Mouse (Mus musculus): ENCODE results near the gene Pou5f2. TPM values are rescaled to one million over a fixed set of nuclear protein-coding genes. Genes with fewer than 3 reads are reported as not detected.

Pou5f2 gene
- polyA plus RNA-seq (2015; fragmentation: Nextera tagmentation; extraction: Ambion mirVana), result 1.5 and 1.7 TPM in 2 replicates

- WGBS, result 61% methylated on average over 15 of the region's 15 CpGs
- H3K9me3 ChIP-seq, result no peaks in the 10 kb centered on the region
- no peak for ATAC-seq (replicated peaks)
Observed at GRCm38 (mm10) chr13:78024683-78025294, at the start of gene Pou5f2. Gene Pou5f2 (plus strand): TSS chr13:78024902.

GRCm38 (mm10) chr13:77976248-77976647 lies 48.5 kb upstream of the Pou5f2 start:
- H3K27me3 ChIP-seq, result no peaks in the 10 kb centered on the region
- H3K9ac ChIP-seq (replicated peaks), result no peak overlapping the region
- WGBS, result 82% methylated on average over 3 of the region's 3 CpGs
- no peak overlapping the region for H3K4me3 ChIP-seq
- H3K4me1 ChIP-seq, result no peaks in the 10 kb centered on the region
- H3K9me3 ChIP-seq, result no peaks in the 10 kb centered on the region
- ATAC-seq (replicated peaks), result no peak
- no peak overlapping the region for H3K27ac ChIP-seq (replicated peaks)
- H3K36me3 ChIP-seq, result no peaks in the 10 kb centered on the region
- H3K4me2 ChIP-seq (replicated peaks), result no peak overlapping the region

More at GRCm38 (mm10) chr13:78024683-78025294, at the start of gene Pou5f2:
- Histone ChIP-seq H3K27ac (replicated peaks) (no peak within 1 kb of the TSS), H3K9ac (replicated peaks) (no peak within 1 kb of the TSS), H3K27me3 (no peaks in the 10 kb centered on the region), H3K4me3 (no peak within 1 kb of the TSS), H3K4me2 (replicated peaks) (no peak within 1 kb of the TSS), H3K4me1 (no peaks in the 10 kb centered on the region), H3K36me3 (no peaks in the 10 kb centered on the region)

GRCm38 (mm10) chr13:77977121-77977520 lies 47.6 kb upstream of the Pou5f2 start:
- no peaks in the 10 kb centered on the region for H3K9me3 ChIP-seq
- H3K36me3 ChIP-seq, result no peaks in the 10 kb centered on the region
- ATAC-seq (replicated peaks), result no peak
- H3K27me3 ChIP-seq, result no peaks in the 10 kb centered on the region
- no peaks in the 10 kb centered on the region for H3K4me1 ChIP-seq
- H3K27ac ChIP-seq (replicated peaks), result no peak overlapping the region
- WGBS, result 70% methylated on average over 1 of the region's 1 CpGs
- H3K4me2 ChIP-seq (replicated peaks), result no peak overlapping the region
- no peak overlapping the region for H3K9ac ChIP-seq (replicated peaks)
- no peak overlapping the region for H3K4me3 ChIP-seq

- H3K9me3 ChIP-seq, result no peaks in the 10 kb centered on the region
- no peaks in the 10 kb centered on the region for H3K27me3 ChIP-seq
- no peak overlapping the region for H3K4me3 ChIP-seq
- peak overlapping the region; percentile 62 for H3K27ac ChIP-seq (replicated peaks)
- no peaks in the 10 kb centered on the region for H3K36me3 ChIP-seq
- H3K9ac ChIP-seq (replicated peaks), result no peak overlapping the region
- 16% methylated on average over 5 of the region's 5 CpGs for WGBS
- no peak overlapping the region for H3K4me2 ChIP-seq (replicated peaks)
- peak; percentile 82 for ATAC-seq (replicated peaks)
- H3K4me1 ChIP-seq, result peaks cover 5% of the 10 kb centered on the region
Observed at GRCm38 (mm10) chr13:77982105-77982851, 42.4 kb upstream of the Pou5f2 start.

- Histone ChIP-seq H3K27me3 (no peaks in the 10 kb centered on the region), H3K9ac (replicated peaks) (no peak overlapping the region), H3K9me3 (no peaks in the 10 kb centered on the region), H3K4me1 (peaks cover 5% of the 10 kb centered on the region), H3K4me2 (replicated peaks) (no peak overlapping the region), H3K27ac (replicated peaks) (peak overlapping the region; percentile 62; the same call in 1 of the 2 replicates), H3K4me3 (no peak overlapping the region), H3K36me3 (no peaks in the 10 kb centered on the region)
- WGBS, result 33% methylated on average over 2 of the region's 2 CpGs
- ATAC-seq (replicated peaks), result peak; percentile 26
Observed at GRCm38 (mm10) chr13:77982852-77983202, 41.9 kb upstream of the Pou5f2 start.

- Histone ChIP-seq H3K27ac (replicated peaks) (peak overlapping the region; percentile 55), H3K36me3 (no peaks in the 10 kb centered on the region), H3K4me3 (no peak overlapping the region), H3K4me2 (replicated peaks) (no peak overlapping the region), H3K9me3 (no peaks in the 10 kb centered on the region), H3K9ac (replicated peaks) (no peak overlapping the region), H3K27me3 (no peaks in the 10 kb centered on the region), H3K4me1 (0 out of 2 replicates have a peak, but pooled peaks cover 4% of the 10 kb centered on the region)
- peak; percentile 65 for ATAC-seq (replicated peaks)
- 68% methylated on average over 5 of the region's 5 CpGs for WGBS
Observed at GRCm38 (mm10) chr13:77991189-77991886, 33.4 kb upstream of the Pou5f2 start.

GRCm38 (mm10) chr13:78004649-78005048 lies 20.1 kb upstream of the Pou5f2 start:
- H3K4me3 ChIP-seq, result no peak overlapping the region
- H3K27ac ChIP-seq (replicated peaks), result no peak overlapping the region
- H3K9me3 ChIP-seq, result no peaks in the 10 kb centered on the region
- no peak overlapping the region for H3K9ac ChIP-seq (replicated peaks)
- ATAC-seq (replicated peaks), result no peak
- no peak overlapping the region for H3K4me2 ChIP-seq (replicated peaks)
- peaks cover 5% of the 10 kb centered on the region; the same call in 1 of the 2 replicates for H3K4me1 ChIP-seq
- WGBS, result 28% methylated on average over 4 of the region's 4 CpGs
- H3K27me3 ChIP-seq, result no peaks in the 10 kb centered on the region
- no peaks in the 10 kb centered on the region; the same call in 1 of the 2 replicates for H3K36me3 ChIP-seq

GRCm38 (mm10) chr13:78005344-78005743 lies 19.4 kb upstream of the Pou5f2 start:
- Histone ChIP-seq H3K4me1 (peaks cover 5% of the 10 kb centered on the region; the same call in 1 of the 2 replicates), H3K27ac (replicated peaks) (peak overlapping the region; percentile 69), H3K4me2 (replicated peaks) (no peak overlapping the region), H3K27me3 (no peaks in the 10 kb centered on the region), H3K4me3 (no peak overlapping the region), H3K9me3 (no peaks in the 10 kb centered on the region), H3K9ac (replicated peaks) (no peak overlapping the region), H3K36me3 (no peaks in the 10 kb centered on the region; the same call in 1 of the 2 replicates)
- peak; percentile 70; the same call in 1 of the 2 replicates for ATAC-seq (replicated peaks)
- WGBS, result 8% methylated on average over 3 of the region's 3 CpGs

- Histone ChIP-seq H3K27ac (replicated peaks) (no peak overlapping the region), H3K4me3 (no peak overlapping the region), H3K36me3 (no peaks in the 10 kb centered on the region; the same call in 1 of the 2 replicates), H3K9ac (replicated peaks) (no peak overlapping the region), H3K9me3 (no peaks in the 10 kb centered on the region), H3K27me3 (no peaks in the 10 kb centered on the region), H3K4me1 (peaks cover 4% of the 10 kb centered on the region; the same call in 1 of the 2 replicates), H3K4me2 (replicated peaks) (no peak overlapping the region)
- ATAC-seq (replicated peaks), result no peak
- 100% methylated on average over 1 of the region's 1 CpGs for WGBS
Observed at GRCm38 (mm10) chr13:78010176-78010575, 14.5 kb upstream of the Pou5f2 start.

- H3K4me3 ChIP-seq, result no peak overlapping the region
- no peak overlapping the region for H3K4me2 ChIP-seq (replicated peaks)
- H3K27me3 ChIP-seq, result no peaks in the 10 kb centered on the region
- 60% methylated on average over 1 of the region's 1 CpGs for WGBS
- no peak overlapping the region for H3K9ac ChIP-seq (replicated peaks)
- H3K36me3 ChIP-seq, result no peaks in the 10 kb centered on the region
- H3K27ac ChIP-seq (replicated peaks), result no peak overlapping the region
- no peaks in the 10 kb centered on the region for H3K4me1 ChIP-seq
- no peak for ATAC-seq (replicated peaks)
- H3K9me3 ChIP-seq, result no peaks in the 10 kb centered on the region
Observed at GRCm38 (mm10) chr13:78032821-78033220, 8.1 kb downstream of the Pou5f2 start.

- no peaks in the 10 kb centered on the region for H3K27me3 ChIP-seq
- H3K36me3 ChIP-seq, result no peaks in the 10 kb centered on the region
- H3K9me3 ChIP-seq, result no peaks in the 10 kb centered on the region
- no peak overlapping the region for H3K4me2 ChIP-seq (replicated peaks)
- H3K27ac ChIP-seq (replicated peaks), result no peak overlapping the region
- no peak overlapping the region for H3K9ac ChIP-seq (replicated peaks)
- WGBS, result 83% methylated on average over 1 of the region's 1 CpGs
- H3K4me3 ChIP-seq, result no peak overlapping the region
- no peak for ATAC-seq (replicated peaks)
- no peaks in the 10 kb centered on the region for H3K4me1 ChIP-seq
Observed at GRCm38 (mm10) chr13:78037203-78037602, 12.5 kb downstream of the Pou5f2 start.

GRCm38 (mm10) chr13:78043203-78043602 lies 18.5 kb downstream of the Pou5f2 start:
- no peak for ATAC-seq (replicated peaks)
- WGBS, result 77% methylated on average over 6 of the region's 6 CpGs
- no peak overlapping the region for H3K27ac ChIP-seq (replicated peaks)
- no peaks in the 10 kb centered on the region for H3K36me3 ChIP-seq
- no peak overlapping the region for H3K4me2 ChIP-seq (replicated peaks)
- no peaks in the 10 kb centered on the region for H3K9me3 ChIP-seq
- no peak overlapping the region for H3K4me3 ChIP-seq
- no peaks in the 10 kb centered on the region for H3K4me1 ChIP-seq
- H3K27me3 ChIP-seq, result no peaks in the 10 kb centered on the region
- no peak overlapping the region for H3K9ac ChIP-seq (replicated peaks)
